Comparison of ENCODE assay signal across 8 mouse cellular contexts in genomic region chr16:17276164-17277151, GRCm38 (mm10). TPM values are rescaled to one million over a fixed set of nuclear protein-coding genes. Genes with fewer than 3 reads are reported as not detected.
DNase-seq lines count a peak whose midpoint lies in the region; ATAC-seq and TF ChIP-seq lines count a peak whose summit lies in the region.

No protein-coding gene starts in this region.

- H3K9me3 ChIP-seq in erythroblast, embryonic 14.5 days (ENCODE audit: control insufficient read depth, low read length) = no peaks in the 10 kb centered on the region
- no peaks in the 10 kb centered on the region for H3K9me3 ChIP-seq in heart, embryonic 12.5 days (replicated peaks)
- no peaks in the 10 kb centered on the region for H3K9me3 ChIP-seq in kidney, postnatal 0 days (replicated peaks; ENCODE audit: low read length)
- H3K9me3 ChIP-seq in liver, embryonic 11.5 days (ENCODE audit: control insufficient read depth, low read length) = no peaks in the 10 kb centered on the region
- H3K9me3 ChIP-seq in stomach, embryonic 14.5 days (ENCODE audit: control insufficient read depth, low read depth, low read length) = no peaks in the 10 kb centered on the region

- no peak overlapping the region for H3K27ac ChIP-seq in heart, embryonic 12.5 days (ENCODE audit: poor library complexity, severe bottlenecking)
- H3K27ac ChIP-seq in kidney, postnatal 0 days = peak overlapping the region; percentile 86
- H3K27ac ChIP-seq in liver, embryonic 11.5 days (ENCODE audit: low read depth, low read length) = 0 out of 2 replicates have a peak overlapping the region, but pooled peaks have one; percentile 19
- 0 out of 2 replicates have a peak overlapping the region, but pooled peaks have one; percentile 67 for H3K27ac ChIP-seq in stomach, embryonic 14.5 days (ENCODE audit: low read length)

- H3K9ac ChIP-seq in heart, embryonic 12.5 days = peak overlapping the region; percentile 59; the same call in 1 of the 2 replicates
- H3K9ac ChIP-seq in kidney, postnatal 0 days (ENCODE audit: low read depth, low read length) = peak overlapping the region; percentile 62
- H3K9ac ChIP-seq in liver, embryonic 11.5 days (ENCODE audit: low read depth, low read length) = peak overlapping the region; percentile 66
- H3K9ac ChIP-seq in stomach, embryonic 14.5 days (replicated peaks; ENCODE audit: low read depth, low read length) = peak overlapping the region; percentile 42; the same call in 1 of the 2 replicates

- peak overlapping the region; percentile 72 for H3ac ChIP-seq in C2C12 (ENCODE audit: control insufficient read depth, insufficient read length, low read depth)

- H3K36me3 ChIP-seq in C2C12 (ENCODE audit: control insufficient read depth, insufficient read depth) = no peaks in the 10 kb centered on the region
- peaks cover 22% of the 10 kb centered on the region for H3K36me3 ChIP-seq in erythroblast, embryonic 14.5 days (ENCODE audit: control insufficient read depth)
- peaks cover 26% of the 10 kb centered on the region for H3K36me3 ChIP-seq in heart, embryonic 12.5 days
- peaks cover 4% of the 10 kb centered on the region for H3K36me3 ChIP-seq in kidney, postnatal 0 days (ENCODE audit: insufficient read depth, low read length)
- H3K36me3 ChIP-seq in liver, embryonic 11.5 days (ENCODE audit: control insufficient read depth, insufficient read depth, low read length) = no peaks in the 10 kb centered on the region; the same call in 1 of the 2 replicates
- peaks cover 5% of the 10 kb centered on the region; the same call in 1 of the 2 replicates for H3K36me3 ChIP-seq in stomach, embryonic 14.5 days (ENCODE audit: control insufficient read depth, insufficient read depth, low read length)

- peak; percentile 95 for DNase-seq in brain, embryonic 14.5 days (ENCODE audit: low read depth)
- peak; percentile 94 for DNase-seq in kidney, postnatal 0 days (ENCODE audit: low spot score)
- DNase-seq in liver, embryonic 11.5 days (ENCODE audit: low spot score) = peak; percentile 93
- DNase-seq in naive thymus-derived CD4-positive, alpha-beta T cell, adult 2 months (ENCODE audit: low read depth) = peak; percentile 95

- WGBS in heart, embryonic 12.5 days = under 1% methylated on average over 62 of the region's 62 CpGs
- under 1% methylated on average over 62 of the region's 62 CpGs for WGBS in kidney, postnatal 0 days
- under 1% methylated on average over 62 of the region's 62 CpGs for WGBS in liver, embryonic 11.5 days
- WGBS in stomach, embryonic 14.5 days = under 1% methylated on average over 62 of the region's 62 CpGs

- TF ChIP-seq POLR2A in brain, embryonic 14.5 days (IDR thresholded peaks at IDR 0.05; ENCODE audit: borderline replicate concordance, extremely low read depth, insufficient read depth, insufficient read length, poor library complexity, severe bottlenecking) = peak; percentile 27; the same call in 1 of the 2 replicates

- peak; percentile 93 for TF ChIP-seq CTCF in C2C12 (IDR thresholded peaks at IDR 0.05; ENCODE audit: control insufficient read depth, insufficient read depth, insufficient read length)
- TF ChIP-seq CTCF in brain, embryonic 14.5 days (IDR thresholded peaks at IDR 0.05; ENCODE audit: borderline replicate concordance, extremely low read depth, insufficient read depth, insufficient read length) = peak; percentile 80
- peak; percentile 93 for TF ChIP-seq CTCF in kidney, postnatal 0 days (IDR thresholded peaks at IDR 0.05; ENCODE audit: low read depth)

- H3K4me2 ChIP-seq in heart, embryonic 12.5 days = peak overlapping the region; percentile 88
- H3K4me2 ChIP-seq in kidney, postnatal 0 days (ENCODE audit: low read length) = peak overlapping the region; percentile 95
- peak overlapping the region; percentile 85 for H3K4me2 ChIP-seq in liver, embryonic 11.5 days
- H3K4me2 ChIP-seq in stomach, embryonic 14.5 days (replicated peaks; ENCODE audit: low read depth, low read length) = peak overlapping the region; percentile 95

- ATAC-seq in heart, embryonic 12.5 days (ENCODE audit: insufficient number of reproducible peaks, low FRiP score) = peak; percentile 83
- peak; percentile 85 for ATAC-seq in kidney, postnatal 0 days (replicated peaks; ENCODE audit: low FRiP score, low read depth)
- ATAC-seq in liver, embryonic 11.5 days (replicated peaks; ENCODE audit: low FRiP score) = peak; percentile 84
- ATAC-seq in stomach, embryonic 14.5 days (ENCODE audit: insufficient number of reproducible peaks, insufficient read depth, low FRiP score, low read depth) = peak; percentile 88

- H3K79me2 ChIP-seq in C2C12 (ENCODE audit: control insufficient read depth, insufficient read depth) = no peaks in the 10 kb centered on the region

- no peaks in the 10 kb centered on the region for H3K27me3 ChIP-seq in C2C12 (ENCODE audit: control insufficient read depth, insufficient read depth, insufficient read length)
- H3K27me3 ChIP-seq in erythroblast, embryonic 14.5 days (ENCODE audit: control insufficient read depth) = peaks cover 31% of the 10 kb centered on the region
- peaks cover 28% of the 10 kb centered on the region for H3K27me3 ChIP-seq in heart, embryonic 12.5 days (replicated peaks)
- H3K27me3 ChIP-seq in kidney, postnatal 0 days (ENCODE audit: insufficient read depth, low read length) = peaks cover 4% of the 10 kb centered on the region; the same call in 1 of the 2 replicates
- peaks cover 19% of the 10 kb centered on the region for H3K27me3 ChIP-seq in liver, embryonic 11.5 days (replicated peaks; ENCODE audit: control insufficient read depth, insufficient read depth, low read length)
- 0 out of 2 replicates have a peak, but pooled peaks cover 8% of the 10 kb centered on the region for H3K27me3 ChIP-seq in stomach, embryonic 14.5 days (ENCODE audit: control insufficient read depth, insufficient read depth, low read length)

- H3K79me3 ChIP-seq in C2C12 (ENCODE audit: low read depth) = no peaks in the 10 kb centered on the region

- H3K4me1 ChIP-seq in erythroblast, embryonic 14.5 days (ENCODE audit: control insufficient read depth) = peaks cover 22% of the 10 kb centered on the region
- H3K4me1 ChIP-seq in heart, embryonic 12.5 days (replicated peaks) = peaks cover 18% of the 10 kb centered on the region
- H3K4me1 ChIP-seq in kidney, postnatal 0 days (replicated peaks; ENCODE audit: insufficient read depth, low read length) = peaks cover 14% of the 10 kb centered on the region
- peaks cover 16% of the 10 kb centered on the region for H3K4me1 ChIP-seq in liver, embryonic 11.5 days (replicated peaks; ENCODE audit: control insufficient read depth, insufficient read depth, low read length)
- H3K4me1 ChIP-seq in stomach, embryonic 14.5 days (ENCODE audit: control insufficient read depth, insufficient read depth, low read length) = peaks cover 10% of the 10 kb centered on the region; the same call in 1 of the 2 replicates

- H3K4me3 ChIP-seq in C2C12 (ENCODE audit: insufficient read depth, poor library complexity, severe bottlenecking) = peak overlapping the region; percentile 25
- peak overlapping the region; percentile 67 for H3K4me3 ChIP-seq in erythroblast, embryonic 14.5 days (replicated peaks)
- peak overlapping the region; percentile 66 for H3K4me3 ChIP-seq in heart, embryonic 12.5 days
- peak overlapping the region; percentile 53 for H3K4me3 ChIP-seq in kidney, postnatal 0 days (replicated peaks; ENCODE audit: low read depth, low read length)
- peak overlapping the region; percentile 70 for H3K4me3 ChIP-seq in liver, embryonic 11.5 days (ENCODE audit: low read depth, low read length)
- H3K4me3 ChIP-seq in stomach, embryonic 14.5 days (ENCODE audit: low read depth, low read length) = peak overlapping the region; percentile 58

TF ChIP-seq in C2C12, 6 proteins besides CTCF, POLR2A, EP300 and RAD21:
- TF ChIP-seq MYOG (IDR thresholded peaks at IDR 0.05; ENCODE audit: control insufficient read depth, extremely low read depth, insufficient read length) = no peak
- TF ChIP-seq MYOD1 (IDR thresholded peaks at IDR 0.05; ENCODE audit: control insufficient read depth, insufficient read length, low read depth) = peak; percentile 45
TF ChIP-seq in C2C12: peak in this region for 1.

RNA-seq across cellular contexts. Expression of gene Tmem191c, which starts 0.6 kb away (rescaled TPM):
- polyA plus RNA-seq in C2C12 (2012; fragmentation: generic; extraction: Trizol) = 1.3 TPM
- polyA plus RNA-seq in brain, embryonic 14.5 days (2012; rRNA removed) = 46.6 and 63.5 TPM in 2 replicates
- 0.08 and 0.20 TPM in 2 replicates for polyA plus RNA-seq in erythroblast, embryonic 14.5 days (2012)
- 8.3 and 9.0 TPM in 2 replicates for polyA plus RNA-seq in heart, embryonic 12.5 days (2016; fragmentation: Nextera tagmentation; extraction: Ambion mirVana)
- polyA plus RNA-seq in kidney, postnatal 0 days (2015; fragmentation: Nextera tagmentation; extraction: Ambion mirVana) = 12.4 and 15.9 TPM in 2 replicates
- 5.0 and 7.7 TPM in 2 replicates for polyA plus RNA-seq in liver, embryonic 11.5 days (2014; fragmentation: Nextera tagmentation; extraction: Ambion mirVana)
- polyA plus RNA-seq in stomach, embryonic 14.5 days (2014; fragmentation: Nextera tagmentation; extraction: Ambion mirVana) = 11.7 and 11.8 TPM in 2 replicates

RNA-seq across cellular contexts. Expression of gene Hic2, which starts 43.1 kb away (rescaled TPM):
- polyA plus RNA-seq in C2C12 (2012; fragmentation: generic; extraction: Trizol) = 1.1 TPM
- 12.1 and 16.4 TPM in 2 replicates for polyA plus RNA-seq in brain, embryonic 14.5 days (2012; rRNA removed)
- 0.13 and 0.20 TPM in 2 replicates for polyA plus RNA-seq in erythroblast, embryonic 14.5 days (2012)
- polyA plus RNA-seq in heart, embryonic 12.5 days (2016; fragmentation: Nextera tagmentation; extraction: Ambion mirVana) = 6.5 and 7.0 TPM in 2 replicates
- polyA plus RNA-seq in kidney, postnatal 0 days (2015; fragmentation: Nextera tagmentation; extraction: Ambion mirVana) = 2.1 and 2.4 TPM in 2 replicates
- polyA plus RNA-seq in liver, embryonic 11.5 days (2014; fragmentation: Nextera tagmentation; extraction: Ambion mirVana) = 7.0 and 8.3 TPM in 2 replicates
- polyA plus RNA-seq in stomach, embryonic 14.5 days (2014; fragmentation: Nextera tagmentation; extraction: Ambion mirVana) = 4.8 and 5.2 TPM in 2 replicates

RNA-seq across cellular contexts. Expression of gene Serpind1, which starts 54.7 kb away (rescaled TPM):
- 0.16 TPM for polyA plus RNA-seq in C2C12 (2012; fragmentation: generic; extraction: Trizol)
- polyA plus RNA-seq in brain, embryonic 14.5 days (2012; rRNA removed) = 0.93 and 0.98 TPM in 2 replicates
- polyA plus RNA-seq in erythroblast, embryonic 14.5 days (2012) = 0.03 TPM in 1 of 2 replicates, not detected in the other
- 0.65 and 2.3 TPM in 2 replicates for polyA plus RNA-seq in heart, embryonic 12.5 days (2016; fragmentation: Nextera tagmentation; extraction: Ambion mirVana)
- polyA plus RNA-seq in kidney, postnatal 0 days (2015; fragmentation: Nextera tagmentation; extraction: Ambion mirVana) = 0.14 and 0.21 TPM in 2 replicates
- polyA plus RNA-seq in liver, embryonic 11.5 days (2014; fragmentation: Nextera tagmentation; extraction: Ambion mirVana) = 110 and 128 TPM in 2 replicates
- polyA plus RNA-seq in stomach, embryonic 14.5 days (2014; fragmentation: Nextera tagmentation; extraction: Ambion mirVana) = 0.15 and 0.22 TPM in 2 replicates

Comparison
In these comparisons a context has a peak if more than half of its experiments do, and no peak if none do; other contexts are left out.
1. RNA of gene Serpind1, which starts 54.7 kb away (polyA plus RNA-seq): 110 to 128 TPM in liver, embryonic 11.5 days; 0.65 to 2.3 TPM in heart, embryonic 12.5 days, 0.93 to 0.98 TPM in brain, embryonic 14.5 days, 0.15 to 0.22 TPM in stomach, embryonic 14.5 days, 0.14 to 0.21 TPM in kidney, postnatal 0 days, 0.16 TPM in C2C12 (single experiment) and 0.03 TPM in erythroblast, embryonic 14.5 days; every median in the first group is over 10 times any median in the second.
2. Peak in every context shown above with its lines, with median percentiles within 50 percentile points of each other: H3K4me3 ChIP-seq, CTCF ChIP-seq, DNase-seq, ATAC-seq, H3K4me2 ChIP-seq and H3K9ac ChIP-seq.